Mouse (Mus musculus): ENCODE data around the gene Aagab.

Aagab gene

GRCm38 (mm10) chr9:63606594-63606993 lies 4.1 kb downstream of the Aagab start:
- no peak for DNase-seq (ENCODE audit: low spot score in 2 of 2)

- DNase-seq (ENCODE audit: low spot score in 2 of 2) = no peak
These were observed 5.5 kb downstream of the Aagab start for GRCm38 (mm10) chr9:63608006-63608405.

GRCm38 (mm10) chr9:63609246-63609645 lies 6.8 kb downstream of the Aagab start:
- no peak for DNase-seq (ENCODE audit: low spot score in 2 of 2)

GRCm38 (mm10) chr9:63609776-63610175 lies 7.3 kb downstream of the Aagab start:
- no peak for DNase-seq (ENCODE audit: low spot score in 2 of 2)

GRCm38 (mm10) chr9:63610231-63610630 lies 7.8 kb downstream of the Aagab start:
- DNase-seq (ENCODE audit: low spot score in 2 of 2) = no peak

GRCm38 (mm10) chr9:63610841-63611366 lies 8.4 kb downstream of the Aagab start:
- no peak for DNase-seq (ENCODE audit: low spot score in 2 of 2)

- DNase-seq (ENCODE audit: low spot score in 2 of 2) = no peak
These were observed 9.5 kb downstream of the Aagab start for GRCm38 (mm10) chr9:63611967-63612366.

- no peak for DNase-seq (ENCODE audit: low spot score in 2 of 2)
These were observed 10.4 kb downstream of the Aagab start for GRCm38 (mm10) chr9:63612565-63613515.

GRCm38 (mm10) chr9:63613569-63613968 lies 11.1 kb downstream of the Aagab start:
- DNase-seq (ENCODE audit: low spot score in 2 of 2) = no peak

GRCm38 (mm10) chr9:63614018-63614985 lies 11.8 kb downstream of the Aagab start:
- no peak for DNase-seq (ENCODE audit: low spot score in 2 of 2)

GRCm38 (mm10) chr9:63617967-63618366 lies 15.5 kb downstream of the Aagab start:
- no peak for DNase-seq (ENCODE audit: low spot score in 2 of 2)

GRCm38 (mm10) chr9:63623895-63624569 lies 21.6 kb downstream of the Aagab start:
- DNase-seq (ENCODE audit: low spot score in 2 of 2) = no peak

GRCm38 (mm10) chr9:63625090-63625756 lies 22.8 kb downstream of the Aagab start:
- no peak for DNase-seq (ENCODE audit: low spot score in 2 of 2)

- no peak for DNase-seq (ENCODE audit: low spot score in 2 of 2)
These were observed 29.6 kb downstream of the Aagab start for GRCm38 (mm10) chr9:63632045-63632444.

GRCm38 (mm10) chr9:63632924-63633323 lies 30.5 kb downstream of the Aagab start:
- no peak for DNase-seq (ENCODE audit: low spot score in 2 of 2)

- no peak for DNase-seq (ENCODE audit: low spot score in 2 of 2)
These were observed 30.9 kb downstream of the Aagab start for GRCm38 (mm10) chr9:63633334-63633733.

- no peak for DNase-seq (ENCODE audit: low spot score in 2 of 2)
These were observed 33.7 kb downstream of the Aagab start for GRCm38 (mm10) chr9:63636113-63636512.

GRCm38 (mm10) chr9:63641983-63642646 lies 39.7 kb downstream of the Aagab start:
- no peak for DNase-seq (ENCODE audit: low spot score in 2 of 2)

GRCm38 (mm10) chr9:63644011-63644410 lies 41.6 kb downstream of the Aagab start:
- no peak for DNase-seq (ENCODE audit: low spot score in 2 of 2)

GRCm38 (mm10) chr9:63645084-63645483 lies 42.6 kb downstream of the Aagab start:
- no peak for DNase-seq (ENCODE audit: low spot score in 2 of 2)
